Mouse (Mus musculus) fibroblast of lung, adult 2 months (primary cell): ENCODE measurements around the gene Tmem184b.
A peak's percentile ranks its signal among the peaks of the same experiment; 100 is the strongest.

Experiments used
- DNase-seq: peaks from one replicate; pipeline ENCODE4 v3.0.0-alpha.2; 2011; ENCODE audit warnings: low read depth

Tmem184b gene

DNA sequence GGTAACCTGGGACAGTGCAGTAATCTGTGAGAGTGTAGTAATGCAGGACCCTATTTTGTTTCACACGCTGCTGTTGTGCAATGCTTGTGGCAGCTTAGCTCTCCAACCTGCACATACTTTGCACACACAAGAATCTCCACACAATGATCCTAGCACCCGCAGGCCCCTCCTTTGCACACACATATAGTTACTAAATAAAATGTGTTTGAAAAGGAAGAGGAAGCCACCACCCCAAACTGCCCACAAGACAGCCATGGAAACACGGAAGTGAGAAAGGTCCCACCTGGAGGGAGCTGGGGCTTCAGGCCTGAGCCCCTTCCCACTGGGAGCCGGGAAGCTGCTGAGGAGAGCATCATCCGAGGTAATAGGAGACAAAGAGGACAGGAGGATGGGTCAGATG is 64.4 kb downstream of the Tmem184b start:
- no peak for DNase-seq

DNA sequence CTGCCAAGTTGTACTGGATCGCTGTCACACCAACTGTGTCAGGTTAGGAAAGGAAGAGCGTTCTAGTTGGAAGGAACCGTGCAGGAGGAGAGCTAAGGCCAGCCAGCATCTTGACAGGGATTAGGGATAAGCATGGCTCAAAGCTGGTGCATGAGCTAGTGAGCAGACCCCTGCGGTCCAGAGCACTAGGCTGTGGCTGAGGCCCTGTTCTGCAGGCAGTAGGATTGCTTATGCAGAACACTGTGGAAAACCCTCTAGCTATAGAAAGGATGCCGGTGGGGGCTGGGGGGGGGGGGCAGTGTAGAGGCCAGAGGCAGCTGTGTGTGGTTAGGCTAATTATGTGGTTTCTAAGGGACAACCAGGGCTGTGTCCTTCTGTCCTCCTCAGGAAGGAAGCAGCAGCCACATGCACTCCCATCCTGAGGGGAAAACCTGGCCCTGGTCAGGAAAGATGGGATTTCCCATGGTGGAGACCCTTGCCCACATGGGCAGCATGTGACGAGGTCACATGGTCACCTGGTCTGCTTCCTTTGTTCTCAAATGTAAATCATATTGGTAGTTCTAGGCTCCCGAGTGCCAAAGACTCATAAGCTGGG is 68.2 kb downstream of the Tmem184b start:
- DNase-seq: no peak

GRCm38 (mm10) chr15:79333409-79333808 is 70.0 kb downstream of the Tmem184b start:
- no peak for DNase-seq

GRCm38 (mm10) chr15:79330521-79330920 is 72.8 kb downstream of the Tmem184b start:
- DNase-seq: no peak

DNA sequence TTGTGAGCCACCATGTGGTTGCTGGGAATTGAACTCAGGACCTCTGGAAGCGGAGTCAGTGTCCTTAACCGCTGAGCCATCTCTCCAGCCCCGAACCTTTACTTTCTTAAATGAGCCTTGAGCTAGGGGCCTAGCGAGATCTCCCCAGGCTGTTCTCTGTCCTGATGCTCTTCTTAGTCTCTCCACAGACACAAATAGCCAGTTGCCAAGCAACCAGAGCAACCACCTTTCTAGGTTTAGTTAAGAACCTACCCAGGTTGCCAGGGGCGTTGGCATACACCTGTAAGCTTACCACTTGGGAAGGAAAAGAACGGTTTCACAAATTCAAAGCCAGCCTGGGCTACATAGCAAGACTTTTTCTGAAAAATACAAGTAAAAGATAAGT is 73.4 kb downstream of the Tmem184b start:
- no peak for DNase-seq

GRCm38 (mm10) chr15:79329346-79329978 is 73.9 kb downstream of the Tmem184b start:
- no peak for DNase-seq

- no peak for DNase-seq
These were observed 74.5 kb downstream of the Tmem184b start for GRCm38 (mm10) chr15:79328939-79329275.

GRCm38 (mm10) chr15:79328058-79328938 is 75.1 kb downstream of the Tmem184b start, which contains the start of gene Pla2g6:
Gene Pla2g6, minus strand, starts transcription at chr15:79328390.
- peak; percentile 98 for DNase-seq

DNA sequence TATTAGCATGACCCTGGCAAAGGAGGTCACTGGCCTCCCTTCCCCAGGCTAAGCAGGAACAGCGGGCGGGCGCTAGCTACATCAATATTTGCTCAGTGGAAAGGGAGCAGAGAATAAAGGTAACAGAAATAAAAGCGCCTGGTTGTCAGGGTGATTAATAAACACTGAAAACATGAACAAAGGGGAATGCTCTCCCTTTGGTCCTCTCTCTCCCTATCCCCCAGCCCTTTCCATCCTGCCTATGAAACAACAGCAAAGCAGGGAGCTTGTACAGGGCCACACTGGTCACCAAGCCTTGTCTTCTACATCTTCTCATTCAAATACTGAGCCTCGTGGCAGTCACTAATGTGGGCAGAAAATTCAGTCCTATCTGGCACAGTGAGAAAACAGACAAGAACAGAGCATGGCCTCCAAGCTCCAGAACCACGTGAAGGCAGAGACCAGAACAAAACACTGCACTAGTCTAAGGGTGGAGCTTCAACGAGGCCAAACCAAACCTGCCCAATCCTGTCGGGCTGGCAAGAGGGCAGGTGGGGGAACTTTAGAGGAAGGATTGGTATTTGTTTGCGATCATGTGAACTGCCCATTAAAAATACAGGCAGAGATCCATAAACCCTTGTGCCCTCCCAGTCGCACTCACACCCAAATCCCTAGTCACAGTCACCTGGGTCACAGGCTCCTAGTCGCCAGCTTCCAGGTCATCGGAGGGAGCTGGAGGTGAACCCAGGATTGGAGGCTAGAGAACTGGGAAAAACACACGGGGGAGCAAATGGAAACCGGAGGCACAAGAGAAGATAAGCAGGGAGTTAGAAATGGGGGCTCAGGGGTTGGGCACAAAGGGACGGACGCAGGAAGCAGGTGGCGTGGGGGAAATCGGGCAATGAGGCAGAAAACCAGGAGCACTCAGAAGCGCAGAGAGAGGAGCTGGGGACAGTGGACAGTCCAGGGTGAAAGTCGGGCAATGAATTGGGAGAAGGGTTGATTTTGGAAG is 76.1 kb downstream of the Tmem184b start:
- no peak for DNase-seq

- no peak for DNase-seq
These were observed 77.1 kb downstream of the Tmem184b start for GRCm38 (mm10) chr15:79326264-79326663.

DNA sequence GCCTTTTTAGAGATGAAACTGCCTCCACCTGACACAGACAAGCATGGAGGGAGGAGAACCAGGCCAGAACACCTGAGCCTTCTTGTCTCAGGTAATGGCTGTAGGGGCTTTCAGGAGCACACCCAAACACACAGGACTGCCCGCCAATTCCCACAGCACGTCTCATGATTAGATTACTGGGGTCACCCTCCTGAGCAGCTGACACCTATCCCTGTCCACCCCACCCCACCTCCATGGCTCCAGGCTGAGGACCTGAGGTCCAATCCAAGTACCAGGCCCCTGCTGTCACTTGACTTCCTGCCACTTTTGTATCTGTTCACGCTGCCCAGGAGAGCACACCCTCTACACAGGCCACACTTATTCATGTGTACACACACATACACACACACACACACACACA is 77.6 kb downstream of the Tmem184b start:
- no peak for DNase-seq

GRCm38 (mm10) chr15:79324373-79324772 is 79.0 kb downstream of the Tmem184b start:
- no peak for DNase-seq

GRCm38 (mm10) chr15:79323791-79324155 is 79.6 kb downstream of the Tmem184b start:
- DNase-seq: no peak

- no peak for DNase-seq
These were observed 80.2 kb downstream of the Tmem184b start for GRCm38 (mm10) chr15:79322991-79323790.

- DNase-seq: no peak
These were observed 80.9 kb downstream of the Tmem184b start for GRCm38 (mm10) chr15:79322281-79322990.

GRCm38 (mm10) chr15:79321733-79322190 is 81.6 kb downstream of the Tmem184b start:
- DNase-seq: no peak

DNA sequence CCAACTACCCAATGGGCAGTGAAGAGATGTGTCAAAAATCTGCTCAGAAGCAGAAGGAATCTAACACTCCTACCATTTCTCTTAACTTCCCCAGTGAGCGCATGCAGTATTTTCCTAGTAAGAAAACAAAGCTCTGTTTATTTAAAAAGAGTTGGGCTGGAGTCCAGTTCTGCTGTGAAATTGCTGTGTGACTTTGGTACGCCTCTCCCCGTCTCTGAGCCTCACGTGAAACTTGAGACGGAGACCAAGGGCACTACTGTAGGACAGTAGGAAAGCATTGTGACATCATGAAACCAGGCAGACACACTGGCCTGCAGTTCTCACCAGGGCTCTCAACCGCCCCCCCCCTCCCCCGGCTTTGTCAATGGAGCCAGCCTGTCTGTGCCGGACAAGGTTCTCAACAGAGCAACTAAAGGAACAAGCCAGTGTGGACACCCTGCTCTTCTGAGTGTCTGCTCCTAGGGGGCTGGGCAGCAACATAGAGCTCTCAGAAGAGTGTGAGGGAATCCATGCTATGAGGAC is 89.5 kb downstream of the Tmem184b start:
- DNase-seq: no peak
